Mouse (Mus musculus) granulocyte monocyte progenitor cell, adult 5-6 weeks (primary cell): ENCODE measurements around the gene Nrxn3. TPM values are rescaled to one million over a fixed set of nuclear protein-coding genes. Genes with fewer than 3 reads are reported as not detected.
A peak's percentile ranks its signal among the peaks of the same experiment; 100 is the strongest.

Source experiments
- ATAC-seq: replicated peaks from 2 replicates; pipeline ENCODE4 v1.8.0; 2016; ENCODE audit warnings: mild to moderate bottlenecking, moderate TSS enrichment, inconsistent platforms; ENCODE audit not compliant: poor library complexity, severe bottlenecking
- total RNA-seq, 2 experiments: library from RNA; stranded (forward) in 1 of 2; stranded (reverse) in 1 of 2; fragments of 200-712, 200-1000 nt in 1 of 2; fragments of >200 nt in 1 of 2; fragmentation: Nextera tagmentation in 1 of 2; gene quantifications; 2 replicates each; pipeline ENCODE4 v1.2.3; 2014 to 2017

Gene Nrxn3
- total RNA-seq, 2 experiments from 2014 or later, result not detected

GRCm38 (mm10) chr12:89764191-89765082 lies 1041.8 kb downstream of the Nrxn3 start:
- ATAC-seq, result no peak

- no peak for ATAC-seq
Observed at GRCm38 (mm10) chr12:89765179-89765578, 1042.5 kb downstream of the Nrxn3 start.

- ATAC-seq, result no peak
Observed at GRCm38 (mm10) chr12:89788794-89789193, 1066.1 kb downstream of the Nrxn3 start.

- ATAC-seq, result no peak
Observed at GRCm38 (mm10) chr12:89789981-89790380, 1067.3 kb downstream of the Nrxn3 start.

GRCm38 (mm10) chr12:89791829-89792228 lies 1069.2 kb downstream of the Nrxn3 start:
- no peak for ATAC-seq

GRCm38 (mm10) chr12:89794741-89795140 lies 1072.1 kb downstream of the Nrxn3 start:
- no peak for ATAC-seq

- ATAC-seq, result no peak
Observed at GRCm38 (mm10) chr12:89808217-89808616, 1085.5 kb downstream of the Nrxn3 start.

- ATAC-seq, result no peak
Observed at GRCm38 (mm10) chr12:89810146-89810545, 1087.5 kb downstream of the Nrxn3 start.

- ATAC-seq, result peak; percentile 83
Observed at GRCm38 (mm10) chr12:89811815-89812549, 1089.3 kb downstream of the Nrxn3 start.

GRCm38 (mm10) chr12:89812550-89813207 lies 1090.0 kb downstream of the Nrxn3 start:
- ATAC-seq, result no peak

GRCm38 (mm10) chr12:89813294-89813693 lies 1090.6 kb downstream of the Nrxn3 start:
- ATAC-seq, result no peak

- no peak for ATAC-seq
Observed at GRCm38 (mm10) chr12:89813718-89814117, 1091.0 kb downstream of the Nrxn3 start.

GRCm38 (mm10) chr12:89814536-89814935 lies 1091.9 kb downstream of the Nrxn3 start:
- ATAC-seq, result no peak

GRCm38 (mm10) chr12:89817072-89817773 lies 1094.5 kb downstream of the Nrxn3 start:
- ATAC-seq, result no peak

GRCm38 (mm10) chr12:89818200-89818599 lies 1095.5 kb downstream of the Nrxn3 start:
- ATAC-seq, result no peak

GRCm38 (mm10) chr12:89822141-89822540 lies 1099.5 kb downstream of the Nrxn3 start:
- no peak for ATAC-seq

- no peak for ATAC-seq
Observed at GRCm38 (mm10) chr12:89829927-89830326, 1107.3 kb downstream of the Nrxn3 start.

GRCm38 (mm10) chr12:89830350-89830749 lies 1107.7 kb downstream of the Nrxn3 start:
- no peak for ATAC-seq

- ATAC-seq, result no peak
Observed at GRCm38 (mm10) chr12:89831300-89831699, 1108.6 kb downstream of the Nrxn3 start.

- ATAC-seq, result no peak
Observed at GRCm38 (mm10) chr12:89836271-89836670, 1113.6 kb downstream of the Nrxn3 start.
